Mouse (Mus musculus) small intestine, adult 2 months (tissue): Measurements from ENCODE around the gene Ppp6r3.

Source experiments
- CTCF ChIP-seq: fragments of 200-500 bp; IDR thresholded peaks from 2 replicates; pipeline ENCODE4 v1.5.1; 2012; ENCODE audit warnings: low read depth, mild to moderate bottlenecking, control low read depth, inconsistent platforms, low read length, moderate library complexity, mixed read lengths; ENCODE audit not compliant: insufficient replicate concordance, insufficient read length; ENCODE audit errors: extremely low read depth
- POLR2A ChIP-seq: fragments of 200-500 bp; IDR thresholded peaks from 2 replicates; pipeline ENCODE4 v1.6.1; 2012; ENCODE audit warnings: low read depth, mild to moderate bottlenecking, control low read depth, inconsistent platforms, low read length, moderate library complexity

DNA sequence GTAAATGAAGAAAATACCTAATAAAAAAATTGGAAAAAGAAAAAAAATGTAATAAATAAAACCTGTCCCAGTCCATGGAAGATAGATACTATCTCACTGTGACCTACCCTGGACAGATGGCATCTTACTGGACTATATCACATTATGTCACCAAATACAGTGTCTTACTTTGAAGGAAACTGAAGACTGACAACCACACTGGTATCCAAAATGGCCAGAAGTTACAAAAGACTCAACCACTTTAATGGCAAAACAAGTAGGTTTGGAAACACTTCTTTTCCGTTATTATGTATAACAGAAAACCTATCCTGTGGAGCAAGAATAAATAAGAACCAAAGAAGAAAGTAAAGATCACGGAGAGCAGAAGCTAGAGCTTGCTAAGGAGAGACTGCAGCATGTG, 35.3 kb downstream of the Ppp6r3 start:
- TF ChIP-seq POLR2A (no peak), CTCF (no peak)
